Mouse (Mus musculus) heart, embryonic 14.5 days (tissue): ENCODE results near the gene Glt1d1. TPM values are rescaled to one million over a fixed set of nuclear protein-coding genes. Genes with fewer than 3 reads are reported as not detected.

ENCODE experiments used
- ATAC-seq: fragments of 200-750 bp; cut with Nextera tagmentation; 2 replicates; pipeline ENCODE4 v1.8.0; 2017; ENCODE audit warnings: low read depth, moderate TSS enrichment; ENCODE audit not compliant: insufficient number of reproducible peaks, insufficient read depth, low FRiP score
- H3K27ac ChIP-seq, 2 experiments: fragments of 200-500 bp in 1 of 2; fragments of 300-500 bp in 1 of 2; sonication (generic) in 1 of 2; replicated peaks in 1 of 2; 2 replicates each; pipeline ENCODE4 v1.5.1; 2012 to 2014; ENCODE audit warnings: low read depth in 2 of 2, low read length in 2 of 2, control low read depth in 1 of 2, mild to moderate bottlenecking in 1 of 2, mixed read lengths in 1 of 2; ENCODE audit not compliant: control insufficient read depth in 1 of 2, insufficient read depth in 1 of 2
- H3K27me3 ChIP-seq: fragments of 300-500 bp; sonication (generic); 2 replicates; pipeline ENCODE4 v1.6.1; 2014; ENCODE audit warnings: mild to moderate bottlenecking, low read length, control low read depth; ENCODE audit not compliant: control insufficient read depth, insufficient read depth
- H3K36me3 ChIP-seq: fragments of 300-500 bp; sonication (generic); 2 replicates; pipeline ENCODE4 v1.6.1; 2014; ENCODE audit warnings: mild to moderate bottlenecking, control low read depth, low read length, mixed read lengths; ENCODE audit not compliant: control insufficient read depth, insufficient read depth
- H3K4me1 ChIP-seq, 2 experiments: fragments of 200-500 bp in 1 of 2; fragments of 300-500 bp in 1 of 2; sonication (generic) in 1 of 2; 2 replicates each; pipeline ENCODE4 v1.6.1; 2012 to 2014; ENCODE audit warnings: low read length in 2 of 2, control low read depth in 1 of 2, mixed read lengths in 1 of 2; ENCODE audit not compliant: control insufficient read depth in 2 of 2, insufficient read depth in 2 of 2
- H3K4me2 ChIP-seq: fragments of 300-500 bp; sonication (generic); 2 replicates; pipeline ENCODE4 v1.6.1; 2014; ENCODE audit warnings: mild to moderate bottlenecking, low read length
- H3K4me3 ChIP-seq, 2 experiments: fragments of 200-500 bp in 1 of 2; fragments of 300-500 bp in 1 of 2; sonication (generic) in 1 of 2; 2 replicates each; pipeline ENCODE4 v1.5.1; 2012 to 2014; ENCODE audit warnings: low read length in 2 of 2, mild to moderate bottlenecking in 2 of 2, control low read depth in 1 of 2, low read depth in 1 of 2, moderate library complexity in 1 of 2; ENCODE audit not compliant: control insufficient read depth in 1 of 2, insufficient read depth in 1 of 2
- H3K9ac ChIP-seq: fragments of 300-500 bp; sonication (generic); 2 replicates; pipeline ENCODE4 v1.6.1; 2014; ENCODE audit warnings: mild to moderate bottlenecking, low read length
- H3K9me3 ChIP-seq: fragments of 300-500 bp; sonication (generic); 2 replicates; pipeline ENCODE4 v1.6.1; 2016; ENCODE audit warnings: low read length, control low read depth; ENCODE audit not compliant: control insufficient read depth
- WGBS: fragments of 180-500 bp; shearing (Covaris S2); extraction: QIAGEN DNeasy Blood & Tissue Kit; methylation state at CpG from one replicate; pipeline ENCODE4 v1.1.7; 2014; 5-methylcytosine and 5-hydroxymethylcytosine counted together
- polyA plus RNA-seq: library from polyadenylated mRNA; unstranded; fragments of >200 nt; fragmentation: Nextera tagmentation; extraction: Ambion mirVana; gene quantifications from 2 replicates; pipeline ENCODE4 v1.2.1, GENCODE M21; 2014

Glt1d1 gene
- polyA plus RNA-seq, 1 experiment from 2014 or later = not detected

- ATAC-seq = no peak
- H3K9me3 ChIP-seq = no peaks in the 10 kb centered on the region
- H3K4me2 ChIP-seq = no peak overlapping the region
- no peaks in the 10 kb centered on the region for H3K27me3 ChIP-seq
- peaks cover 0 to 3% of the 10 kb centered on the region in 2 experiments; a peak in 1 of 4 replicates for H3K4me1 ChIP-seq
- no peak overlapping the region for H3K9ac ChIP-seq
- no peak overlapping the region for H3K4me3 ChIP-seq
- H3K36me3 ChIP-seq = no peaks in the 10 kb centered on the region
- H3K27ac ChIP-seq = no peak overlapping the region
- WGBS = 88% methylated on average over 3 of the region's 3 CpGs
These were observed 123.9 kb downstream of the Glt1d1 start for GRCm38 (mm10) chr5:127756011-127756410.

GRCm38 (mm10) chr5:127756671-127757423 lies 124.8 kb downstream of the Glt1d1 start:
- no peaks in the 10 kb centered on the region for H3K36me3 ChIP-seq
- no peak for ATAC-seq
- H3K27ac ChIP-seq = no peak overlapping the region
- no peaks in the 10 kb centered on the region for H3K4me1 ChIP-seq
- 78% methylated on average over 4 of the region's 4 CpGs for WGBS
- H3K9me3 ChIP-seq = no peaks in the 10 kb centered on the region
- no peak overlapping the region for H3K4me3 ChIP-seq
- H3K9ac ChIP-seq = no peak overlapping the region
- no peaks in the 10 kb centered on the region for H3K27me3 ChIP-seq
- no peak overlapping the region for H3K4me2 ChIP-seq

- no peak overlapping the region for H3K4me3 ChIP-seq
- no peak overlapping the region for H3K27ac ChIP-seq
- no peaks in the 10 kb centered on the region for H3K27me3 ChIP-seq
- H3K4me1 ChIP-seq = no peaks in the 10 kb centered on the region
- WGBS = 67% methylated on average over 4 of the region's 4 CpGs
- no peak overlapping the region for H3K9ac ChIP-seq
- no peaks in the 10 kb centered on the region for H3K9me3 ChIP-seq
- H3K4me2 ChIP-seq = no peak overlapping the region
- ATAC-seq = no peak
- H3K36me3 ChIP-seq = no peaks in the 10 kb centered on the region
These were observed 126.5 kb downstream of the Glt1d1 start for GRCm38 (mm10) chr5:127758576-127758975.

Other genes with a start within 250 kb of the Glt1d1 start
- gene Slc15a4, start 635 bp downstream of the Glt1d1 start, polyA plus RNA-seq = 14.2 and 14.8 TPM in 2 replicates